Mouse (Mus musculus): ENCODE results near the gene Ptprd.

DNA sequence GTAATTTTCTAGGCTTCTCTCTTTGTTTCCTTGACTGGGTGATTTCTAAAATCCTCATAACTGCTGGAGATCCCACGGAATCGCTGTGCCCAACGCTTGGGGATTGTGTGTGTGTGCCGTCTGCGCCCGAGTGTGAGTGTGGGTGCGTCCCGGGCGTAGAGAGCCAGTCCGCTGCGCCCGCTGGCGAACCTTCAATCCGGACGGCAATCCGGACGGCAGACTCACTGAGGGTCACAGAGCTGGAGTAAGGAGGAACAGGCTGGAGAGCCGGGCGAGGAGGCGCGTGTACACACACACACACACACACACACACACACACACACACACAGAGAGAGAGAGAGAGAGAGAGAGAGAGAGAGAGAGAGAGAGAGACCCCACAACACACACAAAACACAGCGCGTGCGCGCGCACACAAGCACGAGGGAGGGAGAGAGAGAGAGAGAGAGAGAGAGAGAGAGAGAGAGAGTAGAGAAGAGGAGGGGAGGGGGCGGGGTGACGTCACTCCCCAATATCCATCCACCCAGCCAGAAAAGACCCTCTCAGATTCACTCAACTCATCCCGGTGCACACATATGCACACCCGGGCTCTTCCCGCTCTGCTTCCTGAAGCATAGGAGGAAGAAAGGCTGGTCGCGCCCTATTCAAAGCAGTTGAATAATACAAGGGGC is 1761.3 kb downstream of the Ptprd start:
- TF ChIP-seq CTCF (IDR thresholded peaks at IDR 0.05) (no peak), EP300 (IDR thresholded peaks at IDR 0.05) (no peak)

Data from lung, postnatal 0 days (tissue).